Mouse (Mus musculus) hindbrain, embryonic 15.5 days (tissue): ENCODE results near the gene Ntrk3. TPM values are rescaled to one million over a fixed set of nuclear protein-coding genes. Genes with fewer than 3 reads are reported as not detected.

Experiments used
- ATAC-seq: fragments of 200-750 bp; cut with Nextera tagmentation; 2 replicates; pipeline ENCODE4 v1.8.0; 2017; ENCODE audit warnings: low read depth, moderate number of reproducible peaks, moderate TSS enrichment; ENCODE audit not compliant: low FRiP score
- H3K27ac ChIP-seq: fragments of 300-500 bp; sonication (generic); replicated peaks from 2 replicates; pipeline ENCODE4 v1.5.1; 2015; ENCODE audit warnings: mild to moderate bottlenecking, inconsistent platforms
- H3K27me3 ChIP-seq: fragments of 300-500 bp; sonication (generic); 2 replicates; pipeline ENCODE4 v1.6.1; 2015; ENCODE audit warnings: control low read depth, inconsistent platforms
- H3K36me3 ChIP-seq: fragments of 300-500 bp; sonication (generic); 2 replicates; pipeline ENCODE4 v1.6.1; 2015; ENCODE audit warnings: control low read depth, inconsistent platforms
- H3K4me1 ChIP-seq: fragments of 300-500 bp; sonication (generic); replicated peaks from 2 replicates; pipeline ENCODE4 v1.6.1; 2015; ENCODE audit warnings: control low read depth, inconsistent platforms
- H3K4me2 ChIP-seq: fragments of 300-500 bp; sonication (generic); 2 replicates; pipeline ENCODE4 v1.6.1; 2015; ENCODE audit warnings: moderate library complexity, mild to moderate bottlenecking, inconsistent platforms
- H3K4me3 ChIP-seq: fragments of 300-500 bp; sonication (generic); 2 replicates; pipeline ENCODE4 v1.5.1; 2015; ENCODE audit warnings: mild to moderate bottlenecking, inconsistent platforms
- H3K9ac ChIP-seq: fragments of 300-500 bp; sonication (generic); 2 replicates; pipeline ENCODE4 v1.6.1; 2015; ENCODE audit warnings: inconsistent platforms
- H3K9me3 ChIP-seq: fragments of 300-500 bp; sonication (generic); 2 replicates; pipeline ENCODE4 v1.6.1; 2016; ENCODE audit warnings: control low read depth, inconsistent platforms
- WGBS: fragments of 180-500 bp; shearing (Covaris S2); methylation state at CpG from one replicate; pipeline ENCODE4 v1.1.7; 2015; 5-methylcytosine and 5-hydroxymethylcytosine counted together
- polyA plus RNA-seq: library from polyadenylated mRNA; unstranded; fragments of >200 nt; fragmentation: Nextera tagmentation; extraction: Ambion mirVana; gene quantifications from 2 replicates; pipeline ENCODE4 v1.2.1, GENCODE M21; 2015

The Ntrk3 gene
- polyA plus RNA-seq, 1 experiment from 2014 or later, result 23.3 TPM

DNA sequence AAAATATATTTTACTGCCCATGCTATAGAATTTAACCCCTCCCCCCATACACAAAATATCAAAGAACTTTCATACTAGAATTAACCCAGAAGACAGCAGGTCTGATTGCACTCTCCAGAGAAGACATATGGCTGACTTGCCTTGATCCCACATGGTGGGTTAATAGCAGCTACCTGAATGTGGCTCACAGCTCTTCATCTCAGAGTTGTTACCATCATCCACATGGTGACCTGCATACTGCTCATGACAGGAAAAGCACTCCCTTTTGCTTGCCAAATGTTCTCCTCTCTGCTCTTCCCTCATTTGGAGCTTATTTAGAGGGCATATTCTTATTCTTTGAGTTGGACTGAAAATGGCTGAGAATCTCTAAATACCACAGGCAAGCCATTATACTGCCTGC is 404.4 kb downstream of the Ntrk3 start:
- no peaks in the 10 kb centered on the region for H3K4me1 ChIP-seq

DNA sequence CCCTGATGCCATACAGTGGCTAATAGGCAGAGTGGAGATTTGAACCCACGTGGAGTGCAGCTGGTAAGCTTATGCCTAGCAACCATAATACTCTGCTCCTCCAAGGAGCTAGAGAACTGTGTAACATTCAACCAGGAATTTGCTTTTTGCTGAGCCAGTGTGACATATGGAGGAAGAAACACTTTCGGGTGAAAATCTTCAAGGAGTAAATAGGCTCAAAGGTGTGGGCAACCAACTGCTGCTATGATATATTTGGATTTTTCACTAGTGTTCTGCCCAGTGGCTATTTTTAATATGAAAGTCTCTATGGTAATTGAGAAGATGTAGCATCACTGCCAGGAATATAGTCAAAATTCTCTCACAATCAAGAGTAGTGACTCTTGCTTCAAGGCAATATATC is 409.5 kb downstream of the Ntrk3 start:
- 82% methylated on average over 2 of the region's 2 CpGs for WGBS

More for the DNA sequence above, 404.4 kb downstream of the Ntrk3 start:
- H3K27ac ChIP-seq, result no peak overlapping the region
- H3K4me2 ChIP-seq, result no peak overlapping the region
- no peak overlapping the region for H3K4me3 ChIP-seq
- no peaks in the 10 kb centered on the region; the same call in 1 of the 2 replicates for H3K36me3 ChIP-seq
- no peaks in the 10 kb centered on the region for H3K27me3 ChIP-seq
- ATAC-seq, result no peak
- no peak overlapping the region for H3K9ac ChIP-seq
- no peaks in the 10 kb centered on the region for H3K9me3 ChIP-seq

DNA sequence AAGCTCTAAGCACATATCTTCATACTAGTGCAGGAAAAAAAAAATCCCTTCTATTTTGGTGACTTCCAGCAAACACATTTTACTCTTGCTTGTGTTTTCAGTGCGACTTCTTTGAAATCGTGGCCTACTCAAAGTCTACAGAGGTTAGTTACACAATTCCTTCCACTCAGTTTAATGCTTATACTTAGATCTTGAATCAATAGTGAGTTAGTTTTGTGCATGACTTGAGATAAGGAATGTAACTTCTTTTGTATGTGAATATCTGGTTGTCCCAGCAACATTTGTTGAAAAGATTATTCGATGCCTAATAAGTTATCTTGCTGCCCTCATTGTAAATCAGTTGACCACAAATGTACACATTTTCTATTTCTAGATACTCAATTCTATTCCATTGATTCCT is 411.6 kb downstream of the Ntrk3 start:
- ATAC-seq, result no peak

More for the DNA sequence above, 409.5 kb downstream of the Ntrk3 start:
- Histone ChIP-seq H3K27ac (no peak overlapping the region), H3K4me3 (no peak overlapping the region), H3K9me3 (no peaks in the 10 kb centered on the region), H3K9ac (no peak overlapping the region), H3K36me3 (no peaks in the 10 kb centered on the region; the same call in 1 of the 2 replicates), H3K4me1 (no peaks in the 10 kb centered on the region), H3K27me3 (no peaks in the 10 kb centered on the region), H3K4me2 (no peak overlapping the region)
- ATAC-seq, result no peak

DNA sequence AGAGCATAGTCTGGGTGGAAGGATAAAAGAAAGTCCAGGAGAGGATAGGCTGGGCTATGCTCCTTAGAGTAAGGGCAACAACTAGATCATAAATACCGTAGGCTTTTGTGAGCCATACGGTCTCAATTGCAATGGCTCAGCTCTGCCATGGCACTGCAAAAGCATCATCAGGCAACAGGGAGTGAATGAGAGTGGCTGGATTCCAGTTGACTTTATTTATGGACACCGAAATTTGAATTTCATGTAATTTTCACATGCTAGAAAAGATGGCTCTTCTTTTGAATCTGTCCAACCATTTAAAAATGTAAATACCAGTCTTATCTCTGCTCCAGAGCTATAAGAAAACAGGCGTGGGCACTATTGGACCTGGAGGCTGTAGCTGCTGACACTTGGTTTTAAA is 419.2 kb downstream of the Ntrk3 start:
- H3K36me3 ChIP-seq, result no peaks in the 10 kb centered on the region
- H3K9ac ChIP-seq, result no peak overlapping the region
- no peak for ATAC-seq
- H3K9me3 ChIP-seq, result no peaks in the 10 kb centered on the region
- H3K4me1 ChIP-seq, result no peaks in the 10 kb centered on the region
- H3K4me3 ChIP-seq, result no peak overlapping the region
- no peaks in the 10 kb centered on the region for H3K27me3 ChIP-seq
- 92% methylated on average over 4 of the region's 4 CpGs for WGBS
- H3K4me2 ChIP-seq, result no peak overlapping the region
- H3K27ac ChIP-seq, result no peak overlapping the region

More for the DNA sequence above, 411.6 kb downstream of the Ntrk3 start:
- no peak overlapping the region for H3K4me3 ChIP-seq
- no peaks in the 10 kb centered on the region for H3K36me3 ChIP-seq
- no peaks in the 10 kb centered on the region for H3K9me3 ChIP-seq
- no peak overlapping the region for H3K9ac ChIP-seq
- H3K4me1 ChIP-seq, result no peaks in the 10 kb centered on the region
- no peak overlapping the region for H3K27ac ChIP-seq
- H3K4me2 ChIP-seq, result no peak overlapping the region
- WGBS, result 66% methylated on average over 3 of the region's 3 CpGs
- no peaks in the 10 kb centered on the region for H3K27me3 ChIP-seq

DNA sequence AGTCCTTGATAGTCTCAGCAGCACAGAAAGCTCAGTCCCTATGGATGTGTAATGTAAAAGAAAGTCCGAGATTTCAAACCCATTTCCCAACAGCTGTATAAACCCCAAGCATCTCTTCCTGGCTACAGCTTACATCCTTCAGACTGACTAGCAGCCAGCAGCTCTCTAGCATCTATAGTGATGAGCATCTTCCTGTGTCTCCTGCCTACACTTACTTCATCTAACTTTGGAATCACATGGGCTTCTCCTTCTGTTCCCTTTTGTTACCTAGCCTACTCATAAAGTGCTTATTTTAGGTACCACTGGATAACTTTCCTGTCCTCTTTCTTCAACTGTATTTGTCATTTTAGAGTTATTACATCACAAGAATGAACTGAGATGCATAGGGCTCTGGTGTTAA is 432.0 kb downstream of the Ntrk3 start:
- no peak overlapping the region for H3K4me3 ChIP-seq
- no peak overlapping the region for H3K27ac ChIP-seq
- H3K4me2 ChIP-seq, result no peak overlapping the region
- no peaks in the 10 kb centered on the region for H3K4me1 ChIP-seq
- peaks cover 4% of the 10 kb centered on the region; the same call in 1 of the 2 replicates for H3K9me3 ChIP-seq
- WGBS, result 85% methylated on average over 1 of the region's 1 CpGs
- H3K27me3 ChIP-seq, result no peaks in the 10 kb centered on the region
- no peak for ATAC-seq
- peaks cover 11% of the 10 kb centered on the region for H3K36me3 ChIP-seq
- no peak overlapping the region for H3K9ac ChIP-seq

DNA sequence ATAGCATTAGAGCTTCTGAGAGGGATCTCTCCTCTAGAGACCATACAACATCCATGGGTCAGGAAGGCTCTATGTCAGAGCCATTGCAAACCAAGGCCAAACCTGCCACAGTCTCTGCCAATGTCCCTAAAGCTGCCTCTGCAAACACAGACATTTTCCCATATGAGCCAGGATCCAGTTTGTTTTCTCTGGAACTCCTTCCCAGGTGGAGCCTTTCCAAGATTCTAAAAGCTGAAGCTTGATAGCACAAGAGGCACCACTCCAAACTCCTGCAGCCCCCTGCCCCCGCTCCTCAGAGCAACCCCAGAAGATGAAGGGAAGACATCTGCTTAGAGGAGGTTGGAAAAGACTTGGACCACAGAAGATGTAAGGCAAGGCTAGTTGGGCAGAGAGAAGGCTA is 432.8 kb downstream of the Ntrk3 start:
- H3K9ac ChIP-seq, result no peak overlapping the region
- H3K36me3 ChIP-seq, result peaks cover 11% of the 10 kb centered on the region
- no peak overlapping the region for H3K4me3 ChIP-seq
- no peaks in the 10 kb centered on the region for H3K27me3 ChIP-seq
- no peak overlapping the region for H3K4me2 ChIP-seq
- ATAC-seq, result no peak
- no peaks in the 10 kb centered on the region for H3K4me1 ChIP-seq
- 95% methylated on average over 1 of the region's 1 CpGs for WGBS
- no peaks in the 10 kb centered on the region; the same call in 1 of the 2 replicates for H3K9me3 ChIP-seq
- no peak overlapping the region for H3K27ac ChIP-seq

DNA sequence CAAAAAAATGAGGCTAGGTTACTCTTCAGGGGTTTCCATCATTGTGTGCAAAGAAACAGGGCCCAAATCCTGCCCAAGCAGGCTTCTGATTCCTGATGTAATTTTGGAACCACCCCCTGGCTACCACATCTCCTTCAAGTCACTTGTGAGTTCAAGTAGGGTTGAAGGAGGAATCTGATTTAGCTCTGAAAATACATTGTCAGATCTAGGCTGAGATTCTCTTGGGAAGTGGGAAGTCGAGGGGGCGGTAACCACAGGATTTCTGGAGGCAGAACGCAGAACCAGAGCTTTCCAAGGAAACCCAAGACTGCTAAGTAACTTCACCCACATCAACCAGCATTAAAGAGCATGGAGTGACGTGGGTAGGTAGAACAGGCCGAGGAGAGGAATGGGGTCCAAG is 440.5 kb downstream of the Ntrk3 start:
- H3K27ac ChIP-seq, result no peak overlapping the region
- H3K4me2 ChIP-seq, result no peak overlapping the region
- no peak overlapping the region for H3K9ac ChIP-seq
- ATAC-seq, result no peak
- H3K4me1 ChIP-seq, result no peaks in the 10 kb centered on the region
- H3K36me3 ChIP-seq, result peaks cover 4% of the 10 kb centered on the region
- 94% methylated on average over 5 of the region's 5 CpGs for WGBS
- H3K9me3 ChIP-seq, result no peaks in the 10 kb centered on the region
- H3K27me3 ChIP-seq, result no peaks in the 10 kb centered on the region
- no peak overlapping the region for H3K4me3 ChIP-seq

DNA sequence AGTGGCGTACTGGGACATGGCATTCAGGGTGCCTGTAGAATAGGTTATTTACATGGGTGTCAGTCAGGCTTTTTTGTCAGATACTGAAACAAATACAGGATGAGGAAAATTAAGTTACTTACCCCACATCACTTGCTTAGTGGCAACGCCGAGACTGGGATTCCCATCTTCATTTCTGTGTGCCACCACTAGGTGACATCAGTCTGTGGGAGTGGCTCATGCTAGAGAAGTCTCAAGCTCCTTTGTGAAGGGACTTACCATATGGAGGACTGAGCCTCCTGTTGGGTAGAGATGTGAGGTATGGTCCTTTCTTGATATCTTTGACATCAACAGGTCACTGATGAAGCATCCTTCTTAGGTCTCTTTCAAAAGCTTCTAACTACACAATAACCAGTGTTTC is 443.5 kb downstream of the Ntrk3 start:
- Histone ChIP-seq H3K9ac (no peak overlapping the region), H3K9me3 (no peaks in the 10 kb centered on the region), H3K4me1 (no peaks in the 10 kb centered on the region), H3K36me3 (no peaks in the 10 kb centered on the region), H3K27me3 (no peaks in the 10 kb centered on the region), H3K27ac (no peak overlapping the region), H3K4me2 (no peak overlapping the region), H3K4me3 (no peak overlapping the region)
- no peak for ATAC-seq
- WGBS, result 79% methylated on average over 3 of the region's 3 CpGs

DNA sequence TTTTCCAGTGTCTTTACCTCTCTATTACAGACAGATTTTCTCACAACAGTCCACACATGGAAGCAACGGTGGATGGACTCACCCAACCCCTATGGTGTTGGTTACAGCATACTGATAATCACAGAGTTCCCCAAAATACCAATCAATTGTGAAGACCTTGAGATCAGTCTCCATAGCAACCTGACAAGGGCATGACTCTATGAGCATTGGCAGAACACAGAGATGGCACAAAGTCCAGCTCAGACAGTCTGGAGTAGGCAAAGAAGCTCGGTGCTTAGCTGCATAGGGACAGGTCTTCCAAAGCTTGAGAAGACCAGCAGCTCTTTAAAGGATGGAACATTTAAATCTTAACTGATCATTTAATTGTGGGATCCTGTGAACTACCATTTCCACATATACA is 447.6 kb downstream of the Ntrk3 start:
- no peaks in the 10 kb centered on the region for H3K27me3 ChIP-seq
- WGBS, result 66% methylated on average over 2 of the region's 2 CpGs
- ATAC-seq, result no peak
- no peaks in the 10 kb centered on the region for H3K9me3 ChIP-seq
- no peaks in the 10 kb centered on the region for H3K36me3 ChIP-seq
- H3K27ac ChIP-seq, result no peak overlapping the region
- no peaks in the 10 kb centered on the region for H3K4me1 ChIP-seq
- H3K4me3 ChIP-seq, result no peak overlapping the region
- H3K9ac ChIP-seq, result no peak overlapping the region
- H3K4me2 ChIP-seq, result no peak overlapping the region

DNA sequence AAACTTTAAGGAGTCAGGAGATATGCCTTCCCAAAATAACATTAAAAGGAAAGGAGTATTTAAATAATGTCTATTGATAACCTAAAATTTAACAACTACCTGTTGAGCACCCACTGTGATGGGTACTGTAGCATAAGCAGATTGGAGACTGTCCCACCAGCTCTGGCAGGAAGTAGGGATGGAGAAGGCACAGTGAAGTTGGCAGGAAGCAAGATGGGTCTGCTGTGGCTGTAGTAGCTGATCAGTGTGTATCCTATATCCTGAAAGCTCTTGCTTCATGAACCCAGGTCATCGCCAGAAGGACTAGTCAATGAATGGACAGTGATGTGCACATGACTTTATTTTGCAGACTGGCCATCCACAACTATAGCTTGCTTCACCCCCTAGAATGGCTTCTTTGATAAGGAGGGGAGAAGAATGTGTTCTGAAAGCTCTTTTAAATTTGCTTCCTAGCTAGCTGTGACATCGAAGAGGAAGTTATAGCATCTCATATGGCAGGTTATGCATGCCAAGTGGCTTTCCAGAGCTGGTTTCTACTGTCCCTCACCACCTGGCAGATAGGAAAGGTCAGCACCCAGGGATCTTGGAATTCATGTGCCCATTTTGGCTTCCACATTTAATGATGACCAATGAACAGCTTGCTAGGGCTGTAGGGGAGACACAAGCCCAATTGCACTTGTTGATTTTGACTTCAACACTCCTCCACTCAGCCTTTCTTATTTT is 451.1 kb downstream of the Ntrk3 start:
- Histone ChIP-seq H3K4me3 (no peak overlapping the region), H3K9me3 (no peaks in the 10 kb centered on the region), H3K27ac (no peak overlapping the region), H3K27me3 (no peaks in the 10 kb centered on the region), H3K4me1 (no peaks in the 10 kb centered on the region), H3K4me2 (no peak overlapping the region), H3K9ac (no peak overlapping the region), H3K36me3 (no peaks in the 10 kb centered on the region)
- ATAC-seq, result no peak
- 95% methylated on average over 2 of the region's 2 CpGs for WGBS

DNA sequence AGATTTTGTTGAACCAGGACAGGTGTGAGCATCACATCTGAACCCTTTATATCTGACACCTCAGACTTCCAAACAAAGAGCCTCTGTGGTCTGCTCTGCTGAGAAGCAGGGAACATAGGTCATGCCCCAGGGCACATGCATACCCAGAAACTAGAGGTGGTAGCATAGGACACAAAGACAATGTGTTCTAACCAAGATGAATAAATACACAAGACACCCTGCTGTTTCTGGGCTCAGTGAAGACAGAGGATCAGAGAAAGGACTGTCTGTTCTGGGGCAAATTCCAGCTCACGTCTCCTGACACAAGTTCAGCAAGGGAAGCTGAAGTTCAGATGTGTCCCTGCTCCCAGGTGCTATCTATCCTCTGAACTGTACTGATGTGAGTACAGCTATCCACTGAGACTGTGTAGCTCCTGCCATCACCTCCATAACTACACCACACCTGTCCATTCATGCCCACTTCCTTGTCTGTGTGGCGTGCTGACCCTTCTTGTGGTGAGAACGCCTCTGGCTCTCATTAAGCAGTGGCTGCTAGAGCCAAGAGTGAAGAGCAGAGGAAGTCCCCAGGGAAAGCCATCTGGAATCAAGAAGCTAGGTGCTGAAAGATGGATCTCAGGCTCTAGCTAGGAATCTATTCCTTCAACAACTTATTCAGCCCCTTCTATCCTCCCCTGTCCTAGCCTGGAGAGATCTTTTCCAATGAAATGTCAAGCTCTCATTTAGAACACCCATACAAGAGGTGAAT is 468.1 kb downstream of the Ntrk3 start:
- no peaks in the 10 kb centered on the region for H3K4me1 ChIP-seq
- H3K9me3 ChIP-seq, result no peaks in the 10 kb centered on the region
- 68% methylated on average over 3 of the region's 3 CpGs for WGBS
- no peak overlapping the region for H3K4me2 ChIP-seq
- H3K4me3 ChIP-seq, result no peak overlapping the region
- H3K36me3 ChIP-seq, result no peaks in the 10 kb centered on the region
- no peak overlapping the region for H3K9ac ChIP-seq
- ATAC-seq, result no peak
- no peaks in the 10 kb centered on the region for H3K27me3 ChIP-seq
- no peak overlapping the region for H3K27ac ChIP-seq

DNA sequence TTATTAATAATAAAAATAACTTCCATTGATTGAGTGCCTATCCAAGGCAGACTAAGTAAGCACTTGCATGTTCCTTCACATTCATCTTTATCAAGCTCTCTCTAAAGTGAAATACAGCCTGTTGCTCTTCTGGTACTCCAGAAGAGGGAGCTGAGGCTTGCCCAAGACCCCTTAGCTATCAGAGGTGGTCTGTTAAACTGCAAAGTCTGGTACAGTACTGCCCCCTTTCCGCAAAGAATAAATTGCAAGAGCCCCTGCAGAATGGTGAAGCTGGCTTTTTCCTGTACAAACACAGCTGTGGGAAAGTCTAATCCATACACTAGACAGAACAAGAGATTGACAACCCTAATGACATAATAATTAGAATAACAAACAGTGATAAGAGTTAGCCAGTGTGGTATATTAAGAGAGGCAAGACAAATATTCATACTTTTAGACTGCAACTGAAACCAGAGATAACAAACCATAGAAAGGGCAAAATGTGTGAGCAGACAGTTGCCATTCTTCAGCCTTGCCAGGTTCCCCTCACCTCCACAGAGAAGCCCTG is 470.3 kb downstream of the Ntrk3 start:
- H3K27ac ChIP-seq, result no peak overlapping the region
- no peaks in the 10 kb centered on the region for H3K27me3 ChIP-seq
- peak; percentile 51; the same call in 1 of the 2 replicates for ATAC-seq
- no peak overlapping the region for H3K4me3 ChIP-seq
- no peak overlapping the region for H3K4me2 ChIP-seq
- no peaks in the 10 kb centered on the region for H3K36me3 ChIP-seq
- WGBS, result 12% methylated on average over 1 of the region's 1 CpGs
- no peaks in the 10 kb centered on the region for H3K4me1 ChIP-seq
- H3K9ac ChIP-seq, result no peak overlapping the region
- H3K9me3 ChIP-seq, result no peaks in the 10 kb centered on the region
